Mouse (Mus musculus) G1E (cell line): ENCODE data around the gene Txnrd2.

Experiments used
- CTCF ChIP-seq: IDR thresholded peaks from 2 replicates; pipeline ENCODE4 v1.5.1; 2012; ENCODE audit warnings: low read depth, low read length, inconsistent platforms, mixed read lengths
- GATA1 ChIP-seq: IDR thresholded peaks from 2 replicates; pipeline ENCODE4 v1.6.1; 2012; ENCODE audit warnings: borderline replicate concordance, low read length, inconsistent platforms, mixed read lengths
- GATA2 ChIP-seq: IDR thresholded peaks from 2 replicates; pipeline ENCODE4 v1.6.1; 2012; ENCODE audit warnings: low read depth, low read length, inconsistent platforms, borderline replicate concordance
- POLR2AphosphoS5 ChIP-seq: IDR thresholded peaks from 2 replicates; pipeline ENCODE4 v1.6.1; 2012; ENCODE audit warnings: low read depth, low read length, inconsistent platforms; ENCODE audit not compliant: insufficient replicate concordance
- TAL1 ChIP-seq: conservative IDR thresholded peaks from 2 replicates; pipeline ENCODE4 v1.6.1; 2012; ENCODE audit warnings: low read depth, low read length, inconsistent platforms, mixed read lengths

DNA sequence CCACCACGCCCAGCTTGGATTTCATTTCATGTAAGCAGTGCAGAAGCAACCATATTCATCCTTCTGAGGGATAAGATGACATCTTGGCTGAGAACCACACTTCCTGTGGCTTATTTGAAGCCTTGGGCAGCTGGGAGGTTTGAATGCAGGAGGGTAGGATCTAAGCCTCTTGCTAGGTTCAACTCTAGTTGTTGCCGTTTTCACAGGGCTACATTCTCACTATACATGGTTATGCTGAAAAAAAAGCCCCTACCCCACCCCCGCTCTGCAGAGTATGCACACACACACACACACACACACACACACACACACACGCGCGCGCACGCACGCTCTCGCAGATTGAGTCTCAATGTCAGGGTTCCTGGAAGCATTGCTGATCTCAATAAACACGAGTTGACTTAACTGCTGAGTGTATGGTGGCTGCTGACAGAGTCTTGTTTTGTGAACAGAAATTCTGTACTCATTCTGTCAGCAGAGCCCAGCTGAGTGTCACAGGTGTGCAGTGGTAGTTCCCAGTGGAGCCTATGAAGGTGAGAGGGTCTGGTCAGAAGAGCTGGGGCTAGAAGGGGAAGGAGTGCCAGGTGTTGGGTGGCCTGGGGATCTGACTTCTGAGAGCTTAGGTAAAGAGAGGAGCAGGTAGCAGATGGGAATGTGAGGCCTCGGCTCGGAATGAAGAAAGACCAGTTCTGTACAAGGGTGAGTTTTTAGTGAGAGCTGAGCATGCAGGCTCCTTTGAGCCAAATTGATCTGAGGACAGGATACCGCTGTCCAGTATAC, 77.6 kb downstream of the Txnrd2 start:
- no peak for TF ChIP-seq CTCF
- TF ChIP-seq GATA1: no peak
- TF ChIP-seq TAL1: no peak
- TF ChIP-seq POLR2AphosphoS5: no peak
- TF ChIP-seq GATA2: no peak
